Mouse (Mus musculus): ENCODE data around the gene Rps19bp1.

The Rps19bp1 gene

GRCm38 (mm10) chr15:80217476-80217875 lies 46.6 kb downstream of the Rps19bp1 start:
- no peak for DNase-seq

GRCm38 (mm10) chr15:80216480-80216820 lies 47.7 kb downstream of the Rps19bp1 start:
- no peak for DNase-seq

DNA sequence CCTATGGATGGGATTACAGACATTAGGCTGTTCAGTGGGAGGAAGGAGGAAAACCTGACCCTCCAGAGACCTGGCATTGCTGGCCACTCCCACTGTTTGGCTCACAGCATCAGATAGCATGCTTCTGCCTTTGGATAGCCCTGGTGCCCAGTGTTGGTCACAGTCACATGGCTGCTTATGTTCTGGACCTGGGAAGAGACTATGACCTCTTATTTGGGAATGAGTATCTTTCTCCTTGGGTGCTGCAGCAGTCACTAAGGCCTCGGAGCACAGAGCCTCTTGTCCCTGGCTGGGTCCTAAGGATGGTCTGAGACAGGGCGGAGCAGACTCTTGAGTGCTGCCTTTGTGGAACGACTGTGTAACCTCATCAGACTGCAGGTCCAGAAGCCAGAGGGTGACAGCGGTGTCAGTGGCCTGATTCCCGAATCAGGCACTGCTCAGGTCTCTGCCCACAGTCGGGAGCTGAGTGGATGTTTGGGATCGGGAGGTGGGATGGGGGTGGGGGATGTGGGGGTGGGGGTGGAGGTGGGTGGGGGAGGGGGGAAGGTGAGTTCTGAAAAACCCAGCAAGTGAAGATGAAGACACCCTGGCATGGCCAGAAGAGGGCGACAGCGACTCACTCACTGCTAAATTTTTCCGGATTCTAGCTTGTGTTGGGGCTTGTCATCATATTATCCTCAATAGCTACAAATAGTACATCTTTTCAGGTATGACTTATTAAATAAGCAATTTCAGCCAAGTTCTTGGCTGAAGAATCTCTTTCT lies 48.2 kb downstream of the Rps19bp1 start:
- no peak for DNase-seq

- DNase-seq, result no peak
These were observed 50.4 kb downstream of the Rps19bp1 start for GRCm38 (mm10) chr15:80213688-80214087.

Measured in right cerebral cortex, postnatal 25 days (tissue).